Mouse (Mus musculus) thymus, postnatal 4 days (tissue): ENCODE measurements around the gene Arhgef2.
"Not testable (repeated sequence)": the region's sequence is repeated elsewhere in the genome, so short reads cannot be mapped to it uniquely, and the experiment has no call there.

Source experiments
- DNase-seq: peaks from one replicate; pipeline ENCODE4 v3.0.0; 2021

Gene Arhgef2

GRCm38 (mm10) chr3:88605666-88606065, at the start of gene Arhgef2:
Gene Arhgef2 (plus strand): TSS chr3:88605966.
- DNase-seq = not testable (repeated sequence)

- DNase-seq = no peak
Observed at GRCm38 (mm10) chr3:88556616-88557015, 49.1 kb upstream of the Arhgef2 start.

GRCm38 (mm10) chr3:88559596-88559995, 46.2 kb upstream of the Arhgef2 start:
- DNase-seq = no peak

GRCm38 (mm10) chr3:88561989-88562388, 43.8 kb upstream of the Arhgef2 start:
- DNase-seq = peak; percentile 46

- DNase-seq = no peak
Observed at GRCm38 (mm10) chr3:88563442-88563841, 42.3 kb upstream of the Arhgef2 start.

GRCm38 (mm10) chr3:88563966-88564365, 41.8 kb upstream of the Arhgef2 start:
- no peak for DNase-seq

- DNase-seq = no peak
Observed at GRCm38 (mm10) chr3:88566116-88566515, 39.6 kb upstream of the Arhgef2 start.

- DNase-seq = no peak
Observed at GRCm38 (mm10) chr3:88566536-88567061, 39.2 kb upstream of the Arhgef2 start.

GRCm38 (mm10) chr3:88567892-88568291, 37.9 kb upstream of the Arhgef2 start:
- DNase-seq = no peak

- DNase-seq = no peak
Observed at GRCm38 (mm10) chr3:88568615-88569014, 37.2 kb upstream of the Arhgef2 start.

- no peak for DNase-seq
Observed at GRCm38 (mm10) chr3:88569093-88569492, 36.7 kb upstream of the Arhgef2 start.

GRCm38 (mm10) chr3:88569694-88570093, 36.1 kb upstream of the Arhgef2 start:
- DNase-seq = no peak

- no peak for DNase-seq
Observed at GRCm38 (mm10) chr3:88570341-88570740, 35.4 kb upstream of the Arhgef2 start.

GRCm38 (mm10) chr3:88571856-88572255, 33.9 kb upstream of the Arhgef2 start:
- DNase-seq = no peak

GRCm38 (mm10) chr3:88572835-88573234, 32.9 kb upstream of the Arhgef2 start:
- no peak for DNase-seq

GRCm38 (mm10) chr3:88573810-88574209, 32.0 kb upstream of the Arhgef2 start:
- no peak for DNase-seq

GRCm38 (mm10) chr3:88575540-88575939, 30.2 kb upstream of the Arhgef2 start, which contains the start of gene Ssr2:
Gene Ssr2 (plus strand): TSS chr3:88575876.
- DNase-seq = no peak

- not testable (repeated sequence) for DNase-seq
Observed at GRCm38 (mm10) chr3:88577846-88578245, 27.9 kb upstream of the Arhgef2 start.

GRCm38 (mm10) chr3:88578498-88579424, 27.0 kb upstream of the Arhgef2 start:
- DNase-seq = no peak

GRCm38 (mm10) chr3:88579454-88580117, 26.2 kb upstream of the Arhgef2 start:
- DNase-seq = peak; percentile 73

GRCm38 (mm10) chr3:88585769-88586168, 20.0 kb upstream of the Arhgef2 start:
- no peak for DNase-seq

GRCm38 (mm10) chr3:88586640-88587039, 19.1 kb upstream of the Arhgef2 start:
- no peak for DNase-seq

- DNase-seq = no peak
Observed at GRCm38 (mm10) chr3:88590246-88590645, 15.5 kb upstream of the Arhgef2 start.

- no peak for DNase-seq
Observed at GRCm38 (mm10) chr3:88591044-88591443, 14.7 kb upstream of the Arhgef2 start.
